Mouse (Mus musculus) CH12.LX (cell line): ENCODE data around the gene Fmc1.
A peak's percentile ranks its signal among the peaks of the same experiment; 100 is the strongest.

Source experiments
- BHLHE40 ChIP-seq: IDR thresholded peaks from 2 replicates; pipeline ENCODE4 v1.6.1; 2011; ENCODE audit warnings: mild to moderate bottlenecking, low read depth, low read length, improper control_type of control experiment
- CTCF ChIP-seq, 2 experiments: IDR thresholded peaks in 1 of 2; conservative IDR thresholded peaks in 1 of 2; 2 replicates each; pipeline ENCODE4 v1.5.1; 2011 to 2012; ENCODE audit warnings: low read depth in 2 of 2, low read length in 2 of 2, improper control_type of control experiment in 1 of 2, inconsistent platforms in 1 of 2, mild to moderate bottlenecking in 1 of 2, moderate library complexity in 1 of 2
- E2F4 ChIP-seq: IDR thresholded peaks from 2 replicates; pipeline ENCODE4 v1.6.1; 2011; ENCODE audit warnings: low read depth, low read length, improper control_type of control experiment; ENCODE audit not compliant: insufficient replicate concordance
- EP300 ChIP-seq: IDR thresholded peaks from 2 replicates; pipeline ENCODE4 v1.6.1; 2011; ENCODE audit warnings: low read length, improper control_type of control experiment
- ETS1 ChIP-seq: conservative IDR thresholded peaks from 2 replicates; pipeline ENCODE4 v1.6.1; 2012; ENCODE audit warnings: low read depth, mild to moderate bottlenecking, inconsistent platforms, low read length, improper control_type of control experiment, moderate library complexity
- POLR2A ChIP-seq: IDR thresholded peaks from 2 replicates; pipeline ENCODE4 v1.6.1; 2011; ENCODE audit warnings: low read depth, mild to moderate bottlenecking, improper control_type of control experiment, low read length
- ZC3H11A ChIP-seq: IDR thresholded peaks from 2 replicates; pipeline ENCODE4 v1.6.1; 2012; ENCODE audit warnings: low read depth, mild to moderate bottlenecking, inconsistent platforms, low read length, improper control_type of control experiment
- ZMIZ1 ChIP-seq: IDR thresholded peaks from 2 replicates; pipeline ENCODE4 v1.6.1; 2012; ENCODE audit warnings: low read depth, mild to moderate bottlenecking, inconsistent platforms, low read length, improper control_type of control experiment

DNA sequence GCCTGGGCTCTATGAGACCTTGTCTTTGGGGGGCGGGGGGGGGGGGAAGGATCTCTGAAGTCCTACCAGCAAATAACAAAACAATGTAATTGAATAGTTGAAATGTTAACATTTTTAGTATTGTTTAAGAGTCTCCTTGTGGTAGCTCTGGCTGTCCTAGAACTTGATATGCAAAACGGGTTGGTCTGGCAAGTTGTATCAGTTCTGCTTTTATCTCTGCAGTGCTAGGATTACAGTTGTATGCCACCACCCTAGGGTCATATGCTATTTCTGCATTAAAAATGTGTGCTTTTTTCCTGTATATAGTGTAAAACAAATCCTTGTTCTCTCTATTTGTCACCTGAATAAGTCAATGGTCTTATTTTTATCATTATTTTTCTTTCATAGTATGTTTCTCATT is 42.8 kb downstream of the Fmc1 start:
- TF ChIP-seq BHLHE40 = no peak
- no peak for TF ChIP-seq ETS1
- TF ChIP-seq CTCF (conservative IDR thresholded peaks at IDR 0.05 in 1 of 2, IDR thresholded peaks at IDR 0.05 in 1 of 2; ENCODE audit: low read depth in 2 of 2, low read length in 2 of 2) = no peak
- no peak for TF ChIP-seq E2F4
- TF ChIP-seq ZC3H11A = no peak
- TF ChIP-seq ZMIZ1 = no peak
- no peak for TF ChIP-seq POLR2A
- peak; percentile 87 for TF ChIP-seq EP300
